Mouse (Mus musculus): ENCODE data around the gene Cald1.

DNA sequence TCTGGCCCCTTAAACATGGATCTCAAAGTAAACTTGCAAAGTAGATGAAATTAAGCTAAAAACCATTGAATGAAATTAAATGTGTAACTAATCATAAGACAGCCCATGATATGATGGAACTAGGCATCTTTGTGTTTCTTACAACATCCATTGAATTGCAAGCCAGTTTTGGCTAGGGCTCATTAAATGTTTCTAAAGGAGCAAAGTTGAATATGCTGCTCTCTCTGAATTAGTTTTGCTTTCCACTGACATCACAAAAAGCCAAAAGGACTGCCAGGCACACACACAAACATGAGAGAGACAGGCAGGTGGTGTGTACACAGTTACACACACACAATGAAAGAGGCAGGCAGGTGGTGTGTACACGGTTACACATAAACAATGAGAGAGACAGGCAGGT, 127.4 kb downstream of the Cald1 start:
- TF ChIP-seq CTCF (IDR thresholded peaks at IDR 0.05; ENCODE audit: low read depth, low read length) (no peak), POLR2A (IDR thresholded peaks at IDR 0.05; ENCODE audit: extremely low read depth, insufficient read depth, low read length) (no peak)
